Mouse (Mus musculus): Measurements from ENCODE around the gene Tekt2. TPM values are rescaled to one million over a fixed set of nuclear protein-coding genes. Genes with fewer than 3 reads are reported as not detected.

Gene Tekt2
- under 1 TPM; 0.62 to 0.66 TPM for total RNA-seq (2021)
- long read RNA-seq, experiment 1, result 0 reads
- long read RNA-seq, experiment 2, result 0 reads

DNA sequence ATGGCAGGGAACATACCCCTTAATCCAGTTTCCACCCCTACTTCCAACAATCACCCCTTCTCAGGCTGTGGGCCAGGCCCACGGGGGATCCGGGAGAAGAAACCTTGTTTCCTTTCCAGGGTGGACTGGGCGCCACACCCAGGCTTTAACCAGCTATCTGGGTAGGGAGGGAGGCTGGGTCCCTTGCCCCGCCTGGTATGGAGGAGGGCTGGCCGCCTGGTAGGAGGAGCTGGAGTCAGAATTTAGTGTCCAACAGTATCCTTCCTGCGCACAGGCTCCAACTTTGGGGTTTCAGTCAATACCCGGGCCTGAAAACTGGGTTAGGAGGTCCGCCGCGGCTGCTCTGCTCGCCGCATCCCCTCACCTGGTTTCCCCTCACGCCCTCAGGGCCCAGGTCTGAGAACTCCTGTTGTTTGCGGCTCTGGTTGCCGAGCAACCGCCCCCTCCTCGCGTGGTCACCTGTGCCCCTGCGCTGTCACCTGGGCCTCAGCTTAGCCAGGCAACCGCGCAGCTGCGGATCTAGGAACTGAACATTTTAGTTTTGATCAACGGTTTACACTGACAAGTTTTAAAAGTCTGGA lies at the start of gene Tekt2:
TSS of gene Tekt2 (minus strand) at position 408 of the 581 bp plus-strand sequence.
- no peak for DNase-seq (ENCODE audit: low spot score)

DNA sequence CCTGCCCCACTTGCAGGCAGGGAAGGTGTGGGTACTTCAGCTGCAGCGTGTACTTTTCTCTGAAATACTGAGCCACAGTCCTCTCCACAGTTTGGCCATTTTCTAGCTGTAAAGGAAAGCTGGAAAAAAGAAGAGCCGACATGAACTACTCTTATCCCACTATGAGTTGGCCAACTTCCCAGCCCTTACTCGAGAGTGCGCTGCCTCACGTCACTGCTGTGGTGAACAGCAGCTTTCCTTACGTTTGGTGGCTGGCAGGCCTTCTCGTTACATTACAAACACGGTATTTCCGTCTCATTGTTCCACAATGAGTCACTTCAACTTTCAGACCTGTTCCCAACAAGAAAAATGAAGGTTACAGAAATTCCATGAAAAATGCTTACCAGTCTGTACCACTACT lies 46.0 kb upstream of the Tekt2 start:
- DNase-seq (ENCODE audit: low spot score), result no peak

DNA sequence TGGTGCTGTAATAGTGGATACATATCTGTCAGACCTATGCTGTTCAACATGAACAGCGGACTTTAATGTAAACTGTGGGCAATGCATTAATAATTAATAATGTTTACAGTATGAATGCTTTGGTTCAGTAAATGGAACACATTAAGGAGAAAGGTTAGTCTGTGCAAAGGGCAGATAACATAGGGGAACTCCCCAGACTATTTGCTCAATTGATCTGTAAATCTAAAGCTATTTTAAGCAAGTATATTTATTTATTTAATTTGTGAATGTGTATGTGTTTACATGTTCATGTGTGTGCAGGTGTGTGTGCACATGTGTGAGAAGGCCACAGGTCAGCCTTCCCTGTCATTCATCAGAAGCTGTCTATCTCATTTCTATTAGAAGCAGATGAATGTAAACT lies 34.6 kb upstream of the Tekt2 start:
- DNase-seq (ENCODE audit: low spot score), result no peak

DNA sequence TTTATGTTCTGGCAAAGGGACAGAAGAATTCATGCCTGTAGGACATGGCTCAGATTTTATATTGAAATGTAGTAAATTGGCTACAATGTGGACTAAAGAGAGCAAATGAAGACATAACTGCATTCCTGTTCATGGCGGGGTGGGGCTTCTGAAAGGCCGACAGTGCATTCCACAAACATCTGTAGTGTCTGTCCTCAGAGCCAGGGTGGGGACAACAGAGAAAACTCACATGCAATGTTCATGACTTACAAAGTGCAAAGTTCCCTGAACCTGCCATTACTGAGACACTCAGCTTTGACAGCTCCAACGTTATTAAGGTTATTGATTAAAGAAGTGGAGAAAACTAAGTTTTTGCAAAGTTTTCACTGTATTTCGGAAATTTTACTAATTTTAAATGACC lies 18.0 kb upstream of the Tekt2 start:
- DNase-seq (ENCODE audit: low spot score), result no peak

DNA sequence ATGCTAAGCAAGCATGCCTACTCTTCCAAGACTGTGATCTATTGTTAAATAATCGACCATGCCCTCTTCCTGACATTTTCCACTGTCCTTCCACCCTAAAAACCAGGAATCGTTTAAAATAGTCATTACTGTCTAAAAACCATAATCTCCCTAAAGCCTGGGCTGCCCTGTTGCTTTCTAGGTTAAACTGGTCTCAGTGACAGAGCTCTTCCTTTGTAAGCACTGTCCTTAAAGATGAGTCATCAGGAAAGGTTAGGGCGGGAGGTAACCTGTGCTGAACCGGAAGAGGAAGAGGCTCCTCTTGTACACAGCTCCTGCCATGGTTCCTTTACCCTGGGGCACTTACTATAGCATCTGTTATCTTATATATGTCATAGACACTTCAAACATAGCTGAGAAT lies 14.0 kb upstream of the Tekt2 start:
- no peak for DNase-seq (ENCODE audit: low spot score)

DNA sequence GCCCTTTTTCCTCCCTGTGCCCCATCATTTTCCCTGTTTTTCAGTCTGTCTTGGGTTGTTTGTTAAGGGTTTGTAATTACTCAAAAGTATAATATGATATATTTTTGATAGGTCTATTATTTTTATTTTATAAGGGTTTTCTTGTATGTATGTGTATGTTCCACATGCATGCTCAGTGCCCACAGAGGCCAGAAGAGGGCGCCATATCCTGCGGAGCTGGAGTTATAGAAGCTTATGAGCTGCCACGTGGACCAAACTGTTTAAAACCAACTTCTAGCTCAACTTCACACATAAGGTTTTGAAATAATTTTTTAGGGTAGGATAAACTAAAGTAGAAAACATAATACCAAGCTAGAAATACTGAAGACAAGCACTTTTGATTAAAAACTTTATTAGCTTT lies 6.9 kb upstream of the Tekt2 start:
- DNase-seq (ENCODE audit: low spot score), result no peak

DNA sequence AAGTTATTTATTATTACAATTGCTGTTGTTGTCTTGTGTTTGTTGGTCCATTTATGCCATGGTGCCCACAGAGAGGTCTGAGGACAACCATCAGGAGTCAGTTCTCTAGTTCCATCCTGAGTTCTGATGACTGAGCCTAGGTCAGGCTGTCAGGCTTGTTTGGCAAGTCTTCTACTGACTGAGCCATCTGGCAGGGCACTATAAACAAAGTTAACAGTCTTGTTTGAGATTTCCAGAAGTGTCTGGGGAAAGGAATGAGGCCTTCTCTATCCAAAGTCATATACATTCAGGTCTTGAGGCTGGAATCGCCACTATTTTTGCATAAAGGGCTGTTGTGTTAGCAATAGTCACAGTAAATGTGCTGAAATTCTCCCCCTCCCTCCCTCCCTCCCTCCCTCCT lies 6.3 kb upstream of the Tekt2 start:
- DNase-seq (ENCODE audit: low spot score), result no peak

DNA sequence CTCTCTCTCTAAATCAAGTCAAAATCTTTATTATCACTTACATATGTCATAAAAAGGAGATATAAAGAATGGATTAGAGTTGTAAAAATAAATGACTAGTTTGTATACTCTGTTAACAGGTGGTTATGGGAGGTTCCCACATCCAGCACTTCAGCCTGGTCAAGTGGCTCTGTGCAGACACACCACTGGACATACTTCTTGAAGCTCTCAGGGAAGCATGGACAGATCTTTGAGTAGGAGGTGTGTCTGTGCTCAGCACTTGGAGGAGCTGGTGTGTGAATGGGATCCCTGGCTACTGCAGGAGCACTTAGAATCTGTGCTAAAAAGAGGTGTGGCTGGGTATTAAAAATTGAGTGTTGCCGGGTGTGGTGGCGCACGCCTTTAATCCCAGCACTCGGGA lies 4.8 kb upstream of the Tekt2 start:
- DNase-seq (ENCODE audit: low spot score), result no peak

DNA sequence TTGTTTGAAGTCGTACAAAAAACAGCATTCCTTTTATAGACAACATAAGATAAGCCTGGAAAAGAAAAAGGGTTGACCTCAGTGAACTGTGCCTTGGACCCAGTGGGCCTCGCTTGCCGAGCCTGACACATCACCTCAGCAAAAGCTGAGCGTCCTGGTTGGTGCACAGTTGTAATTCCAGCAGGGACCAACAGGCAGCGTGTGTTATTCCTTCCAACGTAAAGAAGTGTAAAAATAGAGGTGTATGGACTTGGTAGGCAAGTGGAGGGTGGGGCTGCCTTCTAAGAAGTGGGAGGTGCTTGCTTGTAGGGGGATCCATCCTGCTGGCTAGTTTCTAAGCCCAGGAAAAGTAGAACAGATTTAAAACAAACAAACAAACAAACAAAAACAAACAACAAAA lies 548 bp upstream of the Tekt2 start:
- no peak for DNase-seq (ENCODE audit: low spot score)

DNA sequence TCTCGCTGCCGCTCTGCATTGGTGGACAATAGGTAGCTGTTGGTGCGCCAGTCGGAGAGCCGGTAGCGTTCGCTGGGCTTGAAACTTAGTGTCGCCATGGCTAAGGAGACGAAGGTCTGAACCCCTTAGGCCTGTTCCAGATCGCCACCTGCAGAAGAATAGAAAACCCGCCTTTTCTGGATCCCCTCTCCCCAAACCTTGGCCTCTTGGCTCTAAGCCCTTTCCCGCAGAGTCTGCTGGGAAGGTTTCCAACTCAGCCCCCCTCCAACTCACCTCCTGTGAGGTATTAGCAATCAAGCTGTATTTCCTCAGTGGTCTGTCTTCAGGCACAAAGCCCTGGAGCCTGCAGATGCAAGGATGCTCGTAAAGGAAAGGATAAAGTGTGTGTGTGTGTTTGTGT lies 627 bp downstream of the Tekt2 start:
- DNase-seq (ENCODE audit: low spot score), result no peak

DNA sequence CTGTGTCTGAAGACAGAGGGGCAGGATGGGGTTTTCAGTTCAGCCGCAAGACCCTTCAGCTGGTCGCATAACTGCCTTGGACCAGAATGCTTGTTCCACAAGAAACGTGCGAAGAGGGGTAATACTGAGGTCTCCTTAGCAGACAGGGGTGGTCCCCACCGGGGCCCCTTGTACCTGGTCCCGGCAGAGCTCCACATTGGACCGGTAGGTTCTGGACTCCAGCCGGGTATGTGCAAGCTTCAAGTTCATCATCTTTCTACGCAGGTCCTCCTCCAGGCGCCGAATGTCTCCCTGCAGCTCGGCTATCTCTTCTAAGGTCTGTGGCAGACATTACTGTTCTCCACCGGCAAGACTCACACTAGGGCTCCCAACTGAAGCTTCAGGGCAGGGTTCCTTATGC lies 2.8 kb downstream of the Tekt2 start:
- no peak for DNase-seq (ENCODE audit: low spot score)

DNA sequence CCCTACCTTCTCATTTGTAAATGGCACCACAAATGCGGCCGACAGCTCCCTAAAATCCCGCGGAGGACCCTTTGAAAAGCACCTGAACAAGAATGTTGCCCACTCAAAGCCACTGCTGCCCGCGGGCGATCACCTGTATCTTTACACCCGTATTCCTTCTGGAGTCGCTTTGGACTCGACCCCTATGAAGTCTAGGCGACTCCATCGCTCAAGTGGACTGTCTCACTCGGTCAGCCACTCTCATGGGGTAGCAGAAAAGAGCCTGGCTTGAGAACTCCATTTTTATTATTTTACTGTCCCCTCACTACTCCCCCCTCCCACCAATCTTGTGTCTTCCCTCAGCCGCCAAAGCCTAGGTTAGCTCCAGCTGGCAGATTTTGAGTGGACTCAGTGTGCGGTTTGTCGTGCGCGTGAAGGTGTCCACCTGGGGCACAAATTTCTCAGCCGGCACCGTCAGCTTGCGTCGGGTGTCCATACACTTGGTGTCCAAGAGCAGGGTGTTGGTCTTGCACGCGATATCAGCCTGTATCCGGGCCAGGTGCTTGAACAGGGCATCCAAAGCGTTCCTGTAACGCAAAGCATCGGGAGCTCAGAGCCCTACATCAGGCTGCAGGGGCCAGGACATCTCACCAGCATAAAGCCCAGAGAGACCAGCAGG lies 3.5 kb downstream of the Tekt2 start:
- DNase-seq (ENCODE audit: low spot score), result no peak

DNA sequence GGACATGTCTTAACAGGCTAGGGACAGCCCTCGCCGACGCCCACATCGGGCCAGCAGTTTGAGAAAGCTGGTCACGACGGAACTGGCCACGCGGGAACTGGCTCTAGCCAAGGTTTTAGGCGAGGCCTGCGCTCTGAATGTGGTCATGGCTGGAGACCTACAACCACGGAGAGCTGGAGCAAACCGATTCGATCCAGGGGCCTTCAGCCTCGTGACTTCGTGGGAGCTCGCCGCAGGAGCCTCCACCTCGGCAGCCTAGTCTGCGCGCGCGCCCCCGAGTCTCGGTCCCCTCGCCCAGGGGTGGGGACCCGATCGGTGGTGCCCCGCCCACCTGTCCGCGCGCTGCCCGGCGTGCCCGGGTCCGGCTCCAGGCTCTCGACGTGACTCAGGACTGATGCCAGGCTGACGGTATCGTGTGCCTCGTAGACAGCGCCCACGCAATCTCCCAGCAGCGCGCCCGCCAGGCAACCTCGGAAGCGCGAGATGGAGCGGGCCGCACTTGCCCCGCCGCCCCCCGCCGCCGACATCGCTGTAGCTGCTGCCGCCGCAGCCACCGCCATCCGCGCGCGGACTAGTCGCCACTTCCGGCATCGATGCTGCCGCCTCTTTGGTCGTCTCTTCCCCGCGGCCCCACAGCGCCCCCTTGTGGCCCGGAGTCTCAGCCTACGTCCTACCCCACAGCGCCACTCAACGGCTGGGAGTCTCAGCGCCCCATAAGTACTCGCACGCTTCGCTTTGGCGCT lies 4.2 kb downstream of the Tekt2 start, which contains the start of gene Adprhl2:
TSS of gene Adprhl2 (minus strand) at position 593 of the 743 bp plus-strand sequence.
- peak; percentile 98 for DNase-seq (ENCODE audit: low spot score)

DNA sequence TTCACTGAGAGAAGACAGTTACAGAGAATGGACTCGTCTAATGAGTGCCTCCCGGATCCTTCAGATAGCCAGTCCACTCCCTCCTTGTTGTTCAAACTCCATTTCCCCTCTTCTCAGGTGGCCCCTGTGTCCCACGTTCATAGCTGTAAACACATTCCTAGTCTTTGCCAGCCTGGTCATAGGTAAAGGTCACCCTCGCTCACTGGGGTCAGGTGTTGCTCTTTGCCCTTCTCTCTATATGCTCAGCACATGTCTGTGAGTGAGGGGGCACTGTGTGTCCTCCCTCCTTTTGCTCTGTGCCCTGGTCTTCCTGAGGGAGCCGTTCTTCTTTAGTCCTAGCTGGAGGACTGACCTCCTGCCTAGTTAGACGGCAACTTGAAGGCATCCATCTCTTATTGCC lies 5.7 kb downstream of the Tekt2 start:
- DNase-seq (ENCODE audit: low spot score), result no peak

DNA sequence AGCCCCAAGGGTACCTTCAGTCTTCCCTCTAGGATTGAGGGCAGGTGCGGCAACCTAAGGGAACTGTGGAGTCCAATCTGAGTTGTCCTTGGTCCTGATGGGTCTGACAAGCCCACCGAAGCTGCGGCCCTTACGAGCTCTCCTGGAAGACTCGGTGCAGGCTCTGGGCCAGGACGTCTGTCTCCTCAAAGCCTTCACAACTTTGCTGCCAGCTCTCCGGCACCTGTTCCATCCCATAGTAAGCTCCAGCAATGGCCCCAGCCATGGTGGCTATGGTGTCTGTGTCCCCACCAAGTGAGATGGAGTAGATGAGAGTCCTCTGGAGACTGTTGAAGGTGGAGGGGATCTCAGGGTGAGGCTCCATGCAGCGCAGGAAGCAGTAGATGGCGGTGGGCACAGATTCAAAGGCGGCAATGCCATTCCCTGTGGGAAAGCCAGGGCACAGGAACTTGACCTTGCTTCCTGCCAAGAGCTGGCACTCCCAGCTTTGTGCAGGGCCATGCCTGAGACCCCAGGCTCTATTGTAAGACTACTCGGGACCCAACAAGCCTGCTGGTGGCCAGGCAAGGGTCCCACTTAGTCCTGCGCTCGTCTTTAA lies 8.9 kb downstream of the Tekt2 start:
- no peak for DNase-seq (ENCODE audit: low spot score)

DNA sequence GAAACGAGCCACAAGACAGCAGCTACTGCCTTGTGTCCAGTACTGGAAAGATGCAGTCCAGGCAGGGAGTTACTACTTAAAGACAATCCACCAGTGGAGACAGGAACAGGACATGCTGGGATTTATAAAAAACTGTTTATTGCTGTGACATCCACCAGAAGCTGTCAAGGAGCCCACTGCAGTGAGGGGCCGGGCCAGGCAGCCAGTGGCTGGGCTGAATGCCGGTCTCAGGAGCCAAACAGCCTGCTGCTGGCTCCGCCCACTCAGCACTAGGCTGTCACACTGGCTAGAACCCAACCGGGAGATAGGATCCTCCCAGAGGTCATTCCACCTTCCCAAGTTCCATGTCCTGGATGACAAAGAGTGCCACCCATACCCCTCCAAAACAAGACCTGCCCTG lies 9.6 kb downstream of the Tekt2 start:
- no peak for DNase-seq (ENCODE audit: low spot score)

DNA sequence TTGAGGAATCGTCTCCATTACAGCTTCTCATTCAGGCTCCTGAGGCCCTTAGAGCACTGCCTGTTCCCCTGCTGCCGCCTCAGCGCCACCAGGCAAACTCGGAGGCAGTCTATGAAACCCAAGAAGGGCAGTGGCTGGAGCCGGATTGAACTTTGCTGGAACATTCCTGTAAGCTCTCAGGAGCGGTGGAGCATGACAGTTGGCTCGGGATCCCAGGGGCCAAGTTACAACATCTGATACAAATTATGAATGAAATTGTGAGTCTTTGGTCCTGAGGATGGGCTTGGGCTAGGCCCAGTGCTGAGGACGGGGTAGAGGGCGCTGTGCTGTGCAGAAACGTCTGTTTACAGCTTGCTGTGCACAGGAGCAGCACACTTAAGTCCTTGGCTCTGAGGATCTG lies 11.1 kb downstream of the Tekt2 start:
- peak; percentile 76 for DNase-seq (ENCODE audit: low spot score)

DNA sequence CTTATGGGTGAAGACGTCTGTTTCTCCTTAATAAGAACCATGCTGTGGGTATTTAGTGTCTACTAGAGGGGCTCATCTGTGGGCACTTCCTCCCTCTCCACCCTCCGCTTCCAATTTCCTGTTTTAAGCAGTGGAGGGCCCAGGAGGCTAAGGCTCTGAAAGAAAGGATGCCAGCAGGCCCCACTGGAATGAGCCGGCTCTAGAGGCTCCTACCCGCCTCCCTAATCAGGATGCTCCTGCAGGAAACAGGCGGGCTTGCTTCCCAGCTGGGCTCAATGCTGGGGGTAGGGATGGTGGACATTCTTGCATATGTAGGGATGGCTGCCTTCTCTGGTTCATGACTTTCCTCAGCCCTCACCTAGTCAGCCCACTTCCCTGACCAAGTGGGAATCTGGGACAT lies 12.3 kb downstream of the Tekt2 start:
- no peak for DNase-seq (ENCODE audit: low spot score)

DNA sequence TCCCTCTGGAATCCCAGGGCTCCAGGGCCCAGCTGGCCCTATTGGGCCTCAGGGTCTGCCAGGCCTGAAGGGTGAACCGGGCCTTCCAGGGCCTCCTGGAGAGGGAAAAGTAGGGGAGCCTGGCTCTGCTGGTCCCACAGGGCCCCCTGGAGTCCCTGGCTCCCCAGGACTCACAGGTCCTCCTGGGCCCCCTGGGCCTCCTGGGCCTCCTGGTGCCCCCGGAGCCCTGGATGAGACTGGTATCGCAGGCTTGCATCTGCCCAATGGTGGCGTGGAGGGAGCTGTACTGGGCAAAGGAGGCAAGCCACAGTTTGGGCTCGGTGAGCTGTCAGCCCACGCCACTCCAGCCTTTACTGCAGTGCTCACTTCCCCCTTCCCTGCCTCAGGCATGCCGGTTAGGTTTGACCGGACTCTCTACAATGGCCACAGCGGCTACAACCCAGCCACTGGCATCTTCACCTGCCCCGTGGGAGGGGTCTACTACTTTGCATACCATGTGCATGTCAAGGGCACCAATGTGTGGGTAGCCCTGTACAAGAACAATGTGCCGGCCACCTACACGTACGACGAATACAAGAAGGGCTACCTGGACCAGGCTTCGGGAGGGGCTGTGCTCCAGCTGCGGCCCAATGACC lies 13.8 kb downstream of the Tekt2 start:
- DNase-seq (ENCODE audit: low spot score), result no peak

DNA sequence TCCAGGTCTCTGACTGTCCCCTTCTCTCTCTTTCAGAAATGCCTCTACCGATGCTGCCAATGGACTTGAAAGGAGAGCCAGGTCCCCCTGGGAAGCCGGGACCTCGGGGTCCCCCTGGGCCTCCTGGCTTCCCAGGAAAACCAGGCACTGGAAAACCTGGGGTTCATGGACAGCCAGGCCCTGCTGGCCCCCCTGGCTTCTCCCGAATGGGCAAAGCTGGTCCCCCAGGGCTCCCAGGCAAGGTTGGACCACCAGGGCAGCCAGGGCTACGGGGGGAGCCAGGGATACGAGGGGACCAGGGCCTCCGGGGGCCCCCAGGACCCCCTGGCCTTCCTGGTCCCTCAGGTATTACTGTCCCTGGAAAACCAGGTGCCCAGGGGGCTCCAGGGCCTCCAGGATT lies 15.1 kb downstream of the Tekt2 start:
- no peak for DNase-seq (ENCODE audit: low spot score)

DNA sequence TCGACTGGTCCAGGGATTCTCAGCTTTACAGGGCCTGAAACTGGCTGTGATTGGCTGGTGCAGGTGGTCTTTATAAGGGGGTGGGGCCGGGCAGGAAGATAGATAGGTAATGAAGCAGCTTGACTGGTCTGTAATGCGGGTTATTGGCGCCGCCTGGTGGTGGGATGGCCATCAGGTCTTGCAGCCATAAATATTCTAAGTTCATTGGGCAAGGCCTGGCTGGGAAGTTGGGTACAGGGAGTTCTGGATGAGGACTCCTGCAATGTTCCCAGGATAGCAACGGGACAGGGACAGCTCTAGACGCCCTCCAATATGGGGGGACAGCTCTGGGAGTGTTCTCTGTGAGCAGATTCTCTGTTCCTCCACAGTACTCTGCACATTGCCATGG lies 15.6 kb downstream of the Tekt2 start:
- DNase-seq (ENCODE audit: low spot score), result peak; percentile 91

Data from gastrocnemius, adult 18-20 months (tissue).